Mouse (Mus musculus): Measurements from ENCODE around the gene Gm43951. TPM values are rescaled to one million over a fixed set of nuclear protein-coding genes. Genes with fewer than 3 reads are reported as not detected.
"Not testable (repeated sequence)": the region's sequence is repeated elsewhere in the genome, so short reads cannot be mapped to it uniquely, and the experiment has no call there.

Gm43951 gene
- total and polyA plus RNA-seq, 3 experiments: 0.13 to 0.25 (median 0.14) TPM

- no peaks in the 10 kb centered on the region for H3K4me1 ChIP-seq (ENCODE audit: control insufficient read depth, insufficient read depth, low read length)
- 88% methylated on average over 3 of the region's 3 CpGs for WGBS
- H3K27me3 ChIP-seq (ENCODE audit: control insufficient read depth, insufficient read depth, low read length): no peaks in the 10 kb centered on the region
- TF ChIP-seq POLR2A (IDR thresholded peaks at IDR 0.05; ENCODE audit: insufficient read depth, low read depth, low read length): no peak
- no peak for TF ChIP-seq CTCF (IDR thresholded peaks at IDR 0.05)
- no peak for TF ChIP-seq EP300 (IDR thresholded peaks at IDR 0.05; ENCODE audit: insufficient read depth, low read depth, low read length)
- no peak for DNase-seq
- H3K79me2 ChIP-seq (replicated peaks; ENCODE audit: control insufficient read depth, insufficient read depth, low read length): no peaks in the 10 kb centered on the region
- no peak overlapping the region for H3K27ac ChIP-seq
- H3K4me3 ChIP-seq: no peak overlapping the region
- intact Hi-C loops (cut with DNase I): no loop called here
- no peak overlapping the region for H3K9ac ChIP-seq (ENCODE audit: low read depth, low read length)
- H3K36me3 ChIP-seq (ENCODE audit: control insufficient read depth, insufficient read depth, low read length): no peaks in the 10 kb centered on the region; the same call in 1 of the 2 replicates
Observed at GRCm38 (mm10) chr11:72176553-72176952, 30.1 kb downstream of the Gm43951 start.

- TF ChIP-seq POLR2A (IDR thresholded peaks at IDR 0.05; ENCODE audit: insufficient read depth, low read depth, low read length): no peak
- no peak for TF ChIP-seq CTCF (IDR thresholded peaks at IDR 0.05)
- no peak for TF ChIP-seq EP300 (IDR thresholded peaks at IDR 0.05; ENCODE audit: insufficient read depth, low read depth, low read length)
- intact Hi-C loops (cut with DNase I): no loop called here
- Histone ChIP-seq H3K4me1 (ENCODE audit: control insufficient read depth, insufficient read depth, low read length) (no peaks in the 10 kb centered on the region), H3K36me3 (ENCODE audit: control insufficient read depth, insufficient read depth, low read length) (no peaks in the 10 kb centered on the region; the same call in 1 of the 2 replicates), H3K4me3 (no peak overlapping the region), H3K79me2 (replicated peaks; ENCODE audit: control insufficient read depth, insufficient read depth, low read length) (no peaks in the 10 kb centered on the region), H3K27ac (no peak overlapping the region), H3K27me3 (ENCODE audit: control insufficient read depth, insufficient read depth, low read length) (no peaks in the 10 kb centered on the region), H3K9ac (ENCODE audit: low read depth, low read length) (no peak overlapping the region)
- WGBS: 90% methylated on average over 5 of the region's 5 CpGs
- DNase-seq: no peak
Observed at GRCm38 (mm10) chr11:72175966-72176365, 30.7 kb downstream of the Gm43951 start.

GRCm38 (mm10) chr11:72174721-72175120 lies 31.9 kb downstream of the Gm43951 start:
- H3K79me2 ChIP-seq (replicated peaks; ENCODE audit: control insufficient read depth, insufficient read depth, low read length): no peaks in the 10 kb centered on the region
- no peak overlapping the region for H3K9ac ChIP-seq (ENCODE audit: low read depth, low read length)
- no peaks in the 10 kb centered on the region; the same call in 1 of the 2 replicates for H3K36me3 ChIP-seq (ENCODE audit: control insufficient read depth, insufficient read depth, low read length)
- no peak overlapping the region for H3K27ac ChIP-seq
- TF ChIP-seq CTCF (IDR thresholded peaks at IDR 0.05): no peak
- no peak for TF ChIP-seq POLR2A (IDR thresholded peaks at IDR 0.05; ENCODE audit: insufficient read depth, low read depth, low read length)
- TF ChIP-seq EP300 (IDR thresholded peaks at IDR 0.05; ENCODE audit: insufficient read depth, low read depth, low read length): no peak
- no peak overlapping the region for H3K4me3 ChIP-seq
- WGBS: 95% methylated on average over 6 of the region's 6 CpGs
- H3K4me1 ChIP-seq (ENCODE audit: control insufficient read depth, insufficient read depth, low read length): no peaks in the 10 kb centered on the region
- no peaks in the 10 kb centered on the region for H3K27me3 ChIP-seq (ENCODE audit: control insufficient read depth, insufficient read depth, low read length)
- intact Hi-C loops (cut with DNase I): no loop called here
- no peak for DNase-seq

- H3K36me3 ChIP-seq (ENCODE audit: control insufficient read depth, insufficient read depth, low read length): no peaks in the 10 kb centered on the region; the same call in 1 of the 2 replicates
- no peaks in the 10 kb centered on the region for H3K79me2 ChIP-seq (replicated peaks; ENCODE audit: control insufficient read depth, insufficient read depth, low read length)
- DNase-seq: no peak
- TF ChIP-seq CTCF (IDR thresholded peaks at IDR 0.05) (no peak), EP300 (IDR thresholded peaks at IDR 0.05; ENCODE audit: insufficient read depth, low read depth, low read length) (no peak), POLR2A (IDR thresholded peaks at IDR 0.05; ENCODE audit: insufficient read depth, low read depth, low read length) (no peak)
- WGBS: 90% methylated on average over 5 of the region's 5 CpGs
- no peak overlapping the region for H3K27ac ChIP-seq
- no peak overlapping the region for H3K9ac ChIP-seq (ENCODE audit: low read depth, low read length)
- no peaks in the 10 kb centered on the region for H3K4me1 ChIP-seq (ENCODE audit: control insufficient read depth, insufficient read depth, low read length)
- H3K27me3 ChIP-seq (ENCODE audit: control insufficient read depth, insufficient read depth, low read length): no peaks in the 10 kb centered on the region
- intact Hi-C loops (cut with DNase I): no loop called here
- no peak overlapping the region for H3K4me3 ChIP-seq
Observed at GRCm38 (mm10) chr11:72173506-72173905, 33.1 kb downstream of the Gm43951 start.

- H3K79me2 ChIP-seq (replicated peaks; ENCODE audit: control insufficient read depth, insufficient read depth, low read length); intact Hi-C loops (cut with DNase I); H3K36me3 ChIP-seq (ENCODE audit: control insufficient read depth, insufficient read depth, low read length); H3K4me1 ChIP-seq (ENCODE audit: control insufficient read depth, insufficient read depth, low read length); H3K4me3 ChIP-seq; H3K27me3 ChIP-seq (ENCODE audit: control insufficient read depth, insufficient read depth, low read length); DNase-seq; H3K9ac ChIP-seq (ENCODE audit: low read depth, low read length); H3K27ac ChIP-seq: not testable (repeated sequence)
- WGBS: 89% methylated on average over 4 of the region's 4 CpGs
Observed at GRCm38 (mm10) chr11:72171906-72172305, 34.7 kb downstream of the Gm43951 start.

- Histone ChIP-seq H3K79me2 (replicated peaks; ENCODE audit: control insufficient read depth, insufficient read depth, low read length) (no peaks in the 10 kb centered on the region), H3K4me3 (no peak overlapping the region), H3K9ac (ENCODE audit: low read depth, low read length) (no peak overlapping the region), H3K27me3 (ENCODE audit: control insufficient read depth, insufficient read depth, low read length) (no peaks in the 10 kb centered on the region), H3K27ac (no peak overlapping the region), H3K36me3 (ENCODE audit: control insufficient read depth, insufficient read depth, low read length) (no peaks in the 10 kb centered on the region), H3K4me1 (ENCODE audit: control insufficient read depth, insufficient read depth, low read length) (no peaks in the 10 kb centered on the region)
- WGBS: 90% methylated on average over 4 of the region's 4 CpGs
- intact Hi-C loops (cut with DNase I): no loop called here
- no peak for DNase-seq
- TF ChIP-seq EP300 (IDR thresholded peaks at IDR 0.05; ENCODE audit: insufficient read depth, low read depth, low read length): no peak
- TF ChIP-seq CTCF (IDR thresholded peaks at IDR 0.05): no peak
- TF ChIP-seq POLR2A (IDR thresholded peaks at IDR 0.05; ENCODE audit: insufficient read depth, low read depth, low read length): no peak
Observed at GRCm38 (mm10) chr11:72169871-72170270, 36.8 kb downstream of the Gm43951 start.
